Mouse (Mus musculus): ENCODE measurements around the gene Cnnm3. TPM values are rescaled to one million over a fixed set of nuclear protein-coding genes. Genes with fewer than 3 reads are reported as not detected.

Cnnm3 gene
- polyA plus RNA-seq, 1 experiment from 2014 or later = 2.2 TPM

DNA sequence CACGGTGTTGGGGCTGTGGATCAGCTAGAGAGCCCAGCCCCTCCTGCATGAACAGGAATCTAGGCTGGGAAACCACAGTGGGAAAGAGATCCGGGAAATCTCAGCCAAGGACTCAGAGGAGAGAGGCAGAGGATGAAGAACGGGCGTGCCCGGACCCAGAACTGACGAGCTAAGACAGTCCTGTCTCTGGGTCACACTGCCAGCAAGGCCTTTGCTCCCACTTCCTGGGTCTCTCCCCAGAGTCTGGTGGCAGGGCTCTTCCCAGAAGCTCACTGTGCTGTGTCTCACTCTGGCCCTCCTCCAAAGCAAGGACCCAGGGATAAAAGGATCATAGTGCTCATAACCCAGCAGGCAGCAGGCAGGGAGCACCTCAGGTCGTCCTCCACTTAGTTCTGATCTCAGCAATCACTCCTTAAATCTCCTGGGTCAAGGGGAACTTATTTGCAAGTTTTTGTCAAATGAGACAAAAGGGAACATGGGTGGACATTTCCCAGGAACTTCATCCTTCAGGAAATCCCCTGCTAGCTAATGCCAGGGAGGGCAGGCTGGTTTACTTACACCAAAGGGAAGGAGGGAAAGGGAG lies 58.1 kb downstream of the Cnnm3 start:
- Histone ChIP-seq H3K27ac (ENCODE audit: poor library complexity, severe bottlenecking) (no peak overlapping the region), H3K4me2 (no peak overlapping the region), H3K4me1 (replicated peaks) (peaks cover 69% of the 10 kb centered on the region), H3K4me3 (no peak overlapping the region), H3K9ac (0 out of 2 replicates have a peak overlapping the region, but pooled peaks have one; percentile 6), H3K9me3 (replicated peaks) (no peaks in the 10 kb centered on the region), H3K36me3 (no peaks in the 10 kb centered on the region), H3K27me3 (replicated peaks) (no peaks in the 10 kb centered on the region)
- 69% methylated on average over 7 of the region's 7 CpGs for WGBS
- no peak for ATAC-seq (ENCODE audit: insufficient number of reproducible peaks, low FRiP score)

DNA sequence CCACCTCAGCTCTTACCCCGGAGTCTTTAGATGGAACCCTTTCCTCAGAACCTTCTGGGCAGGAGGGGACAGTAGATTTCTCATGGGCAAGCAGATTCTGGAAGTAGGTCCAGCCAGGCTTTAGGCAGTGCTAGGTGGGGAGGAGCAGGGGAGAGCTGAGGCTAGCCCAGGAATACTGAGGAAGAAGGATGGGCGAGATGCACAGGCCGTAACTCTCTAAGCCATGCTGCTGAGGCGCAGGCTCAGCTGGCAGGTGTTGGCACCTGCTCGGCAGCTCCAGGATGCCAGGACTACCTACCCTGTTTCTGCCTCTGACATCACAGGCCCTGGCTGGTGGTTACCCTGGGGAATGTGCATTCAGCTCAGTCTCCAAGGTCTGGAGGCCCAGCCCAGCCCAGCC lies 58.7 kb downstream of the Cnnm3 start:
- Histone ChIP-seq H3K4me1 (replicated peaks) (peaks cover 64% of the 10 kb centered on the region), H3K4me2 (no peak overlapping the region), H3K36me3 (no peaks in the 10 kb centered on the region), H3K4me3 (no peak overlapping the region), H3K27me3 (replicated peaks) (no peaks in the 10 kb centered on the region), H3K27ac (ENCODE audit: poor library complexity, severe bottlenecking) (no peak overlapping the region), H3K9ac (no peak overlapping the region), H3K9me3 (replicated peaks) (no peaks in the 10 kb centered on the region)
- ATAC-seq (ENCODE audit: insufficient number of reproducible peaks, low FRiP score) = no peak
- WGBS = 80% methylated on average over 5 of the region's 5 CpGs

DNA sequence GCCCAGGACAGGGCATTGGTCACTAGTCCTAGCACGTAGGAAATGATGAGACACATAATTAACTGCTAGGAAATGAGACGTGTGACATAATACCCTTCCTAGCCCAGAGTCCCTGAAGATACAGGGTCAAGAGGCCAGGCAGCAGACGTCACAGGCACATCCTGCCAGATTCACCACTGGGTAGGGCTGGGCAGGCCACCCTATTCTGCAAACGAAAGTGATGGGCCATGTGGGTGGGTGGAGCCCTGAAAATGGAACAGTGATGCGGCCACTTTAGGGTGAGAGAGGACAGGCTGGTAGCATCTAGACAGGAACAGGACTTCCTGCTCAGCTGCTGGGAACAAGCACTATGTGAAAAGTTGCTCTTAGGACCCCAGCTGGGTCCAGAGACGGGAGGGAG lies 60.0 kb downstream of the Cnnm3 start:
- Histone ChIP-seq H3K36me3 (no peaks in the 10 kb centered on the region), H3K4me1 (replicated peaks) (peaks cover 62% of the 10 kb centered on the region), H3K27ac (ENCODE audit: poor library complexity, severe bottlenecking) (0 out of 2 replicates have a peak overlapping the region, but pooled peaks have one; percentile 11), H3K4me2 (no peak overlapping the region), H3K27me3 (replicated peaks) (no peaks in the 10 kb centered on the region), H3K4me3 (no peak overlapping the region), H3K9ac (no peak overlapping the region), H3K9me3 (replicated peaks) (no peaks in the 10 kb centered on the region)
- WGBS = 39% methylated on average over 6 of the region's 6 CpGs
- ATAC-seq (ENCODE audit: insufficient number of reproducible peaks, low FRiP score) = no peak

DNA sequence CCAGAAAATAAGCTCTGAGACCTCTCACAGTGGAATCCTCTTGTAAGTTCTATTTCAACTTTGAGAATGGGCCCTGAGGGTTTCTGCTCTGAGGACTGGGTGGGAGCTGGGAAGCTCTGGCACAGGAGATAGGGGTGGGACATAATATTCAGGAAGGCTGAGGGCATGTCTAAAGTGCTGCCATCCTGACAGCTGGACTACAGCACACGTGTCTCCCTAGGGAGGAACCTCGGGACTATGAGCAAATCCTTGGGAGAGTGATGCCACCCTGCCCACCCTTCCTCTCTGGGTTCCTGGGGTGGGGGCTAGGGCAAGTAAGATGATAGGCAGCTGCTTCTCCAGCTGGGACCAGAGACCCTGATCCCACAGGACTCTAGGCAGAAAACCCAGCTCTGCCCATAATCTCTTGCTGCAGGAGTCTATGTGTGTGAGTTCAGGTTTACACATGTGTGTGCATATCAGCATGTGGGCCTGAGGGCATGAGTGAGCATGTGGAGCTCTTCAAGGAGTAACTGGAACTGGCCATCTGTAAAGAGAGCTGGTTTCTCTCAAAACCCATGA lies 60.6 kb downstream of the Cnnm3 start:
- Histone ChIP-seq H3K4me3 (no peak overlapping the region), H3K36me3 (no peaks in the 10 kb centered on the region), H3K9me3 (replicated peaks) (no peaks in the 10 kb centered on the region), H3K4me2 (no peak overlapping the region), H3K27me3 (replicated peaks) (no peaks in the 10 kb centered on the region), H3K27ac (ENCODE audit: poor library complexity, severe bottlenecking) (0 out of 2 replicates have a peak overlapping the region, but pooled peaks have one; percentile 11), H3K4me1 (replicated peaks) (peaks cover 61% of the 10 kb centered on the region), H3K9ac (no peak overlapping the region)
- ATAC-seq (ENCODE audit: insufficient number of reproducible peaks, low FRiP score) = no peak
- WGBS = 66% methylated on average over 2 of the region's 2 CpGs

DNA sequence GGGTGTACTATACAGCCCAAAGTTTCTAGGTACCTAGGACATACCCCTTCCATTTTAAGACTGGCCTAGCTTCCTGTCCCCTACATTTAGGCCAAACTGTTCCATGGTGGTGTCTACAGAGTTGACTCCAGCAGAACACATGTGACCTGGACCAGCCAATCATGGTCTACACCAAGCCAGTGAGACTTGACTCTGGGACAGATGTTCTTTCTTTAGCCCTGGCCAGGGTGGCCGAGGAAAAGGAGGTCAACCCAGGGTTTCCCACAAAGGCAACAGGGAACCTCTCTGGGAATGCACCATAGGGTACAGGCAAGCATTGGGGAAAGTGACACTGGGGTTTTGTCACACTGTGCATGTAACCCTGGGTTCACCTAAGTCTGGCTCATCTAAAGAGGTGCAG lies 61.0 kb downstream of the Cnnm3 start:
- no peaks in the 10 kb centered on the region for H3K36me3 ChIP-seq
- H3K4me3 ChIP-seq = no peak overlapping the region
- H3K4me2 ChIP-seq = no peak overlapping the region
- no peak for ATAC-seq (ENCODE audit: insufficient number of reproducible peaks, low FRiP score)
- H3K27ac ChIP-seq (ENCODE audit: poor library complexity, severe bottlenecking) = no peak overlapping the region
- no peaks in the 10 kb centered on the region for H3K27me3 ChIP-seq (replicated peaks)
- WGBS = 52% methylated on average over 1 of the region's 1 CpGs
- H3K4me1 ChIP-seq (replicated peaks) = peaks cover 65% of the 10 kb centered on the region
- H3K9me3 ChIP-seq (replicated peaks) = no peaks in the 10 kb centered on the region
- no peak overlapping the region for H3K9ac ChIP-seq

DNA sequence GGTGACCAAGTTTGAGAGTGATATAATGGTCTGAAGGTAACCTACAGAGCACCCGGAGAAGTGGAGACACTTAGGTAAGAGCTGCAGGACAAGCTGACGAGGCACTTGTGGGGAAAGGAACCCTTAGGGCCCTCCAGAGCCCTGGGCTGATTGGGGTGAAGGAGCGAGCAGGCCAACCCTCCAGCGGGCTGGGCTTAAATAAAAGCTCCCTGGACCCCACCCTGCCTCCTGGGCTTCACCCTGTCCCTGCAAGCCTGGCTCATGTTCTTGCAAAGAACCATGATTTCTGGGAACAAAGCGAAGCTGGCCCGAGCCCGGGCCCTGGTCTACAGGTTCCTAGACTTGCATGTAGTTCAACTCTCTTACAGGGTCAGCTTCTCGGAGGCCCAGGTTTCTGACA lies 61.9 kb downstream of the Cnnm3 start:
- Histone ChIP-seq H3K27ac (ENCODE audit: poor library complexity, severe bottlenecking) (no peak overlapping the region), H3K4me1 (replicated peaks) (peaks cover 57% of the 10 kb centered on the region), H3K27me3 (replicated peaks) (no peaks in the 10 kb centered on the region), H3K4me2 (no peak overlapping the region), H3K36me3 (no peaks in the 10 kb centered on the region), H3K9ac (no peak overlapping the region), H3K4me3 (no peak overlapping the region), H3K9me3 (replicated peaks) (no peaks in the 10 kb centered on the region)
- ATAC-seq (ENCODE audit: insufficient number of reproducible peaks, low FRiP score) = no peak
- 79% methylated on average over 8 of the region's 8 CpGs for WGBS

DNA sequence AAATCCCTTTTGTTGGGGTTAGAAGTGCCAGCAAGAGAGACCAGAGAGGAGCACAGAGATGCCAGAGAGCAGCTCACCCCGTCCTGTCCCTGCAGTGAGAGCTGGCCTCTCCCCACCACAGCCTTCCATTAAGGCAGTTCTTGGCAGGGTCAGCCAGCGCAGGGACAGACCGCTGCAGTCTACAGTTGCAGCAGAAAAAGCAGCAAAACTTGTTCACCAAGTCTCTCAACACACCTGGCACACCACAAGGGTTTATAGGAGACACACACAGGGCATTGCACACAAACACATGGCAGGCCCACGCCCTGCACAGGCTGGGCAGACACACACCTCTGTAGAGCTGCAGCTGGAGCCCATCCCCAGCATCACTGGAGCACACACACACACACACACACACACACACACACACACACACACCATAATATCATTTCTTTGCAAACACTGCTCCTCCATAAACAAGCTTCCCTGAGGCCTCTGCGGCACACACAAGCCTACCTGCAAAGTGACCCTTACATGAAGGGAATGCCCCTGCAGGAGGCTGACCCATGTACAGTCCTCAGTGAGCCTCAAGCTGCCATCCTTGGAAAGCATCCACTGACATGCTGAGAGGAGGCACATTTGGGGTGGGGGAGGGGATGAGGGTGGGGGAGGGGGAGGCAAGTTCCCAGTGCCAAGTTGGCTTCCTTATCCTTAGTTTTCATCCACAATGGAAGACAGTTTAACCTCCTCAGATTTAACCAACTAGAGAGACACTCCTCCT lies 62.7 kb downstream of the Cnnm3 start:
- Histone ChIP-seq H3K9ac (no peak overlapping the region), H3K4me1 (replicated peaks) (peaks cover 57% of the 10 kb centered on the region), H3K27ac (ENCODE audit: poor library complexity, severe bottlenecking) (no peak overlapping the region), H3K9me3 (replicated peaks) (no peaks in the 10 kb centered on the region), H3K36me3 (no peaks in the 10 kb centered on the region), H3K27me3 (replicated peaks) (no peaks in the 10 kb centered on the region), H3K4me2 (no peak overlapping the region), H3K4me3 (no peak overlapping the region)
- 91% methylated on average over 5 of the region's 5 CpGs for WGBS
- ATAC-seq (ENCODE audit: insufficient number of reproducible peaks, low FRiP score) = no peak

DNA sequence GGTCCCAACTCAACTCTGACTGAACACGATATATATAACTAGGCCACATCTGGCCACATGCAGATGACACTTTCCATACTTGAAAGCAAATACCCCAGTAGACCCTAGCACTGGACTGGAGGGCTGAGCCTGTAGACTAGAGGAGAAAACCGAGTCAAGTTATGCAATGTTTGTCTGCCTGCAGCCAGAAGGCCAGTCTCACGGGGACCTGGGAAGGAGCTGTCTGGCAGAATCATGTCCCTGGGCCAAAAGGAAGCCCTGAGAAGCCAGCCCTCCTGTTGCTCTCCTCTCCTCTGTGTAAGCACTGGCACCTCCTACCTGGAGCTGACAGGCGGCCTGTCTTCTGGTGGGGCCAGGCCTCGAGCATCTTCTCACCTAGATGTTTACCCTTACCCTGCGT lies 63.7 kb downstream of the Cnnm3 start:
- H3K36me3 ChIP-seq = no peaks in the 10 kb centered on the region
- WGBS = 61% methylated on average over 6 of the region's 6 CpGs
- no peak overlapping the region for H3K27ac ChIP-seq (ENCODE audit: poor library complexity, severe bottlenecking)
- H3K4me2 ChIP-seq = no peak overlapping the region
- ATAC-seq (ENCODE audit: insufficient number of reproducible peaks, low FRiP score) = no peak
- H3K9me3 ChIP-seq (replicated peaks) = no peaks in the 10 kb centered on the region
- H3K27me3 ChIP-seq (replicated peaks) = no peaks in the 10 kb centered on the region
- no peak overlapping the region for H3K4me3 ChIP-seq
- H3K4me1 ChIP-seq (replicated peaks) = peaks cover 58% of the 10 kb centered on the region
- H3K9ac ChIP-seq = no peak overlapping the region

DNA sequence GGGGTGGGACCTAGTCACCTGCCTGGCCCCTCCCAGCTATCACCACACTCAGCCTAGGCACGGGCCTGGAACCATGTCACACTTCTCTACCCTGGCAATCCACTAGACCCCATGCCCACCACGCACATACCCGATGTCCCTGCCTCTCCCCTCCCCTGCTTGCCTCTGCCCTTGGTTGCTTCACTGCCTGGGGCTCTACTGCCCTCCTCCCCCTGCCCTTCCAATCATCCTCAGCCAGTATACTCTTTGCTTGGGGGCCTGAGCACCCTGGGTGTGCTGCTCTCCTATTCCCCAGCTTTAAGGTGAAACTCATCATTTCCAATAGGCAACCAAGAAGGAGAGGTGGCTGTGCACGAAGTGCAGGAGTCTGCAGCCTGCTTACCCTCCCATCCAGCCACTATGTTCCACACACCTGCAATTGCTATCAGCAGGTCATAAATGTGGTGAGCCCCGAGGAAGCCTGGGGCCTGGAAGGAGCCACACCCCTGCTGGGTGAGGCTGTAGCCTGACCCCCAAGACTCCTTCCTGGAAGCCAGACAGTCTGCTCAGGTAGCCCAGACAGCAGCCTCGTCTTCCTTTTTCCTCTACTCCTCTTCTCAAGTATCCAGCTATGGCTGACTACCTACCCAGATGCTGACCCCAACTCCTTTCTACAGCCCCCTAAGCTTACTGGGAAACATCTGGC lies 65.5 kb downstream of the Cnnm3 start:
- no peak overlapping the region for H3K4me3 ChIP-seq
- no peak overlapping the region for H3K9ac ChIP-seq
- no peaks in the 10 kb centered on the region for H3K9me3 ChIP-seq (replicated peaks)
- H3K27ac ChIP-seq (ENCODE audit: poor library complexity, severe bottlenecking) = no peak overlapping the region
- H3K4me2 ChIP-seq = no peak overlapping the region
- WGBS = 61% methylated on average over 6 of the region's 6 CpGs
- no peaks in the 10 kb centered on the region for H3K27me3 ChIP-seq (replicated peaks)
- peaks cover 58% of the 10 kb centered on the region for H3K4me1 ChIP-seq (replicated peaks)
- ATAC-seq (ENCODE audit: insufficient number of reproducible peaks, low FRiP score) = no peak
- no peaks in the 10 kb centered on the region for H3K36me3 ChIP-seq
